Mouse (Mus musculus) liver, postnatal 0 days (tissue): ENCODE data around the gene Exoc3l. TPM values are rescaled to one million over a fixed set of nuclear protein-coding genes. Genes with fewer than 3 reads are reported as not detected.

Source experiments
- ATAC-seq: fragments of 200-750 bp; cut with Nextera tagmentation; 2 replicates; pipeline ENCODE4 v1.8.0; 2017; ENCODE audit warnings: mild to moderate bottlenecking, moderate library complexity
- DNase-seq: peaks from one replicate; pipeline ENCODE4 v3.0.0-alpha.2; 2016
- H3K27ac ChIP-seq: fragments of 300-500 bp; sonication (generic); 2 replicates; pipeline ENCODE4 v1.5.1; 2014; ENCODE audit warnings: antibody characterized with exemption, moderate library complexity, mild to moderate bottlenecking, low read depth
- H3K27me3 ChIP-seq: fragments of 300-500 bp; sonication (generic); 2 replicates; pipeline ENCODE4 v1.6.1; 2014; ENCODE audit warnings: low read length, control low read depth, mixed read lengths; ENCODE audit not compliant: insufficient read depth
- H3K36me3 ChIP-seq: fragments of 300-500 bp; sonication (generic); replicated peaks from 2 replicates; pipeline ENCODE4 v1.6.1; 2014; ENCODE audit warnings: mild to moderate bottlenecking, control low read depth, low read length, moderate library complexity, mixed read lengths; ENCODE audit not compliant: insufficient read depth
- H3K4me1 ChIP-seq: fragments of 300-500 bp; sonication (generic); 2 replicates; pipeline ENCODE4 v1.6.1; 2014; ENCODE audit warnings: antibody characterized with exemption, mild to moderate bottlenecking, control low read depth; ENCODE audit not compliant: insufficient read depth
- H3K4me2 ChIP-seq: fragments of 300-500 bp; sonication (generic); 2 replicates; pipeline ENCODE4 v1.6.1; 2014; ENCODE audit warnings: low read depth, mild to moderate bottlenecking, low read length, moderate library complexity, mixed read lengths
- H3K4me3 ChIP-seq: fragments of 300-500 bp; sonication (generic); 2 replicates; pipeline ENCODE4 v1.5.1; 2014; ENCODE audit warnings: low read depth, low read length
- H3K9ac ChIP-seq: fragments of 300-500 bp; sonication (generic); replicated peaks from 2 replicates; pipeline ENCODE4 v1.6.1; 2014; ENCODE audit warnings: mild to moderate bottlenecking, moderate library complexity
- H3K9me3 ChIP-seq: fragments of 300-500 bp; sonication (generic); 2 replicates; pipeline ENCODE4 v1.6.1; 2016; ENCODE audit warnings: mild to moderate bottlenecking, control low read depth, low read length, mixed read lengths
- CTCF ChIP-seq: sonication (generic); IDR thresholded peaks from 2 replicates; pipeline ENCODE4 v1.5.1; 2016; ENCODE audit warnings: antibody characterized with exemption, low read depth
- EP300 ChIP-seq: IDR thresholded peaks from 2 replicates; pipeline ENCODE4 v1.6.1; 2016; ENCODE audit warnings: antibody characterized with exemption, low read depth, mild to moderate bottlenecking
- WGBS: fragments of 180-500 bp; shearing (Covaris S2); extraction: QIAGEN DNeasy Blood & Tissue Kit; methylation state at CpG from one replicate; pipeline ENCODE4 v1.1.7; 2014; ENCODE audit not compliant: insufficient replicate concordance; 5-methylcytosine and 5-hydroxymethylcytosine counted together
- microRNA counts: library from miRNA; unstranded; fragments of <30 nt; microRNA quantifications from one replicate; lab custom pipeline; 2015
- microRNA-seq: library from miRNA; unstranded; fragments of <30 nt; microRNA quantifications from one replicate; pipeline ENCODE4, GENCODE M21; 2016
- polyA plus RNA-seq: library from polyadenylated mRNA; unstranded; fragments of >200 nt; fragmentation: Nextera tagmentation; extraction: Ambion mirVana; gene quantifications from 2 replicates; pipeline ENCODE4 v1.2.1, GENCODE M21; 2015

Gene Exoc3l
- polyA plus RNA-seq, 1 experiment from 2014 or later: 6.6 TPM

DNA sequence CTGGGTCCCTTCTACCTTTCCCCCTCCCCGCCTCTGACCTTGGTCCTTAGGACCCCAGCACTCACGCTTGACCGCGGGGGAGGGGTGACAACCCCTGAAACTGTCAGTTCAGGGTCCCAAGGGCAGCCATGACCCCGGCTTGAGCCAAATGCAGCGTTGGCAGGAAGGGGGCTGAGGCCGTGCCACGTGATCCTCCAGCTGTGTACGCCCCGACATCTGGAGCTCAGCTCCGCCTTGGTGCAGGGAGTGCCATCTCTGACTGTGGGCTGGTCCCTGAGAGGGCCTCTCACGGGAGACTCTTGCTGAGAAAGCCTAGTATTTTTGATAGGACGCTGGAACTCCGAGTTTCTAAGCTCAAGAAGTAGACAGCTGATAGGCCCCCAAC, 40.9 kb downstream of the Exoc3l start, which contains the start of gene B3gnt9:
Gene B3gnt9, minus strand, starts transcription at position 188 of the 385 bp plus-strand sequence.
- 2% methylated on average over 14 of the region's 14 CpGs for WGBS
- TF ChIP-seq EP300: no peak
- no peak for TF ChIP-seq CTCF
- peaks cover 14% of the 10 kb centered on the region for H3K27me3 ChIP-seq
- DNase-seq (peak; percentile 77), ATAC-seq (peak; percentile 80)
- H3K4me1 ChIP-seq: peaks cover 35% of the 10 kb centered on the region
- H3K27ac ChIP-seq: peak within 1 kb of the TSS; percentile 41
- peak within 1 kb of the TSS; percentile 58 for H3K4me3 ChIP-seq
- H3K9me3 ChIP-seq: no peaks in the 10 kb centered on the region
- peak within 1 kb of the TSS; percentile 59 for H3K9ac ChIP-seq
- H3K36me3 ChIP-seq: peaks cover 30% of the 10 kb centered on the region
- peak within 1 kb of the TSS; percentile 93 for H3K4me2 ChIP-seq

DNA sequence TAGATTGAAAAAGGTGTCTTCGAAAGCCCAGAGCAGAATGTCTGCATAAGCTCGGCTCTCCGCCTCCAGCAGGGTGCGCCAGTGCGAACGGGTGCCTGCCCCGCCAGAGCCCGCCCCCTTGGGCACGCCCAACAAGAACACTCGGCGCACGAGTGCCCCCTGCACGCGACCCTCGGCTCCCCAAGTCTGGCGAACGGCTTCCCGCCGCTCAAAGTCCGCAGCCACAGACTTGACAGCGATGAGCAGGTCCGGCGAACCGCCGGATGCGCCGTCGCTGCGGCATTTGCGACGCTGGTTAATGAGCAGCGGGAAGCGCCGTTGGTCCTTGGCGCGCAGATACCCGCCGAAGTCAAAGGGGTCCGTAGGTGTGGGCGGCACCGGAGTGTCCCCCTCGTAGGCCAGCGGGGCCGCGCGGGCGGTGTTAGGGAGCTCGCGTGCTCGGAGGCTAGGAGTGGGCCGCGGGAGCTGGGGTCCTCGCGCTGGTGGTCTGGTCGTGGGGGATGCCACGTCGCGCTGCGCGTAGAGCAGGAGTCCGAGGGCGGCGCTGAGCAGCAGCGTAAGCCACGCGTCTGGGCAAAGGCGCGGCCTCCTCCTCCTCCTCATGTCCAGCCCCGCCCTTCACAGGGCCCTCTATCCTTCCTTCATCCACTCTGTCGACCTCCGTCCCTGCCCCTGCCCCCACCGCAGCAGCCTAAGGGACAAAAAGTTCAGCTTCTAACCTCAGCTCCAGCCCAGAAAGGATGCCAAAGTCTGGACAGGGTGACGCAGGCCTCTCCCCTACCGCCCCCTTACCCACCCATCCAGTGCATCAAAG, 41.5 kb downstream of the Exoc3l start:
- WGBS: under 1% methylated on average over 62 of the region's 74 CpGs
- H3K36me3 ChIP-seq: peaks cover 36% of the 10 kb centered on the region
- peak; percentile 92 for DNase-seq

DNA sequence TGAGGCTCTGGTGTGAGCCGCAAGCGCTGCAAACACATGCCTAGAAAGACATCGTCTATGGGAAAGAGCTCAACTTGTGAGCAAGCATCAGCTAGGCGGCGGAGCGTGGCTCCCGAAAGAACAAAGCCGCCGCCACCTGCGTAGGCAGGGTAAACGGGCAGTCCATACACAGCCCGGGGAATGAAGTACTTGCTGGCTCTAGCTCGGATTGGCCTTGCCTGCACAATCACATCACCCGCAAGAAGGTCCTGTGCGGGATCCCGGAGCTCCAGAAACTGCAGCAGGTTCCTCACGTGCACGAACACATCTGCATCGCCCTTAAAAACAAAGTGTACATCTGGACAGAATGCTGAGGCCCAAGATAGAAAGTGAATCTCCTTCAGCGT, 42.1 kb downstream of the Exoc3l start:
- Histone ChIP-seq H3K4me3 (peak overlapping the region; percentile 58), H3K9ac (0 out of 2 replicates have a peak overlapping the region, but pooled peaks have one; percentile 59), H3K27me3 (peaks cover 3% of the 10 kb centered on the region; the same call in 1 of the 2 replicates), H3K36me3 (peaks cover 42% of the 10 kb centered on the region), H3K9me3 (no peaks in the 10 kb centered on the region), H3K4me2 (peak overlapping the region; percentile 93), H3K4me1 (peaks cover 23% of the 10 kb centered on the region), H3K27ac (no peak overlapping the region)
- TF ChIP-seq EP300 (no peak), CTCF (no peak)
- ATAC-seq (no peak), DNase-seq (no peak)
- 52% methylated on average over 20 of the region's 20 CpGs for WGBS

More for the DNA sequence above, 41.5 kb downstream of the Exoc3l start:
- Histone ChIP-seq H3K4me2 (peak overlapping the region; percentile 93), H3K4me3 (peak overlapping the region; percentile 58), H3K9ac (peak overlapping the region; percentile 59), H3K4me1 (peaks cover 29% of the 10 kb centered on the region), H3K27me3 (peaks cover 9% of the 10 kb centered on the region), H3K27ac (peak overlapping the region; percentile 16), H3K9me3 (no peaks in the 10 kb centered on the region)
- TF ChIP-seq EP300 (no peak), CTCF (peak; percentile 91)
- ATAC-seq: peak; percentile 87

DNA sequence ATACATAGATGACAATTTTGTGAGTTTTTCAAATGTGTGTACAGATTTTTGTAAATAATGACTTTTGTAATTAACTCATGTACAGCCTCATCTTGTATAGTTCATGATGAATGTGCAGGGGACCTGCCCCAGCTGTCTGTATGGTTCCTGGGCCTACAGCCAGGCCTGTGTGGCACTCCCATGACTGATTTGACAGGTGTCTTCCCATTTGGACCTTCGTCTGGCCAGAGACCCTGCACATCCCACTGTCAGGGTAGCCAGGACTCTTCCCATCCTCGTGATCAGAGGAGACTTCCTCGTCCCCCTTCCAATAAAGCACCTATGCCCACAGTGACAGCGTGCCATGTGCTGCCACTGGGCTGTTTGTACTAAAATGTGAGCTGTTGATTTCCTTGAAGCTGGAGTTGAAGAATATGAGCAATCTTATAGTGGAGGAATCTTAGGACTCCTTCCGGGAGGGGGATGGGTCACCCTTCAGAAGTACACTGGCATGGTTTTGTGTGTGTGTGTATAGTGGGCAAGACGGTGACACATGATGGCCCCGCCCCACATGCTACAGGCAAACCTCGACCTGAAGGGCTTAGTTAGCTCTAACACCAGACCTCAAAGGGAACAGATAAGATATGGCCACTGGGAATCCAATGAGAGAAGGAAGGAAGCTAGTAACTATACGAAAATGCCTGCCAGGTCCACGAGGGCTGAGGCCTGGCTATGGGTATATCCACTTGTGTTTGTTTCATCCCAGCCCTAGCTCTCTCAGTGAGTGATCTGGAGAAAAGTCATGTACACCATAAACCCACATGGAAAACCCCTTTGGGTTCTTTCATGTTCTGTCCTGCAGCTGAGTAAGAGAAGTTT, 43.0 kb downstream of the Exoc3l start:
- TF ChIP-seq CTCF (no peak), EP300 (no peak)
- no peak overlapping the region for H3K4me3 ChIP-seq
- no peak overlapping the region for H3K27ac ChIP-seq
- no peak overlapping the region for H3K4me2 ChIP-seq
- peaks cover 50% of the 10 kb centered on the region for H3K36me3 ChIP-seq
- DNase-seq (no peak), ATAC-seq (no peak)
- H3K9me3 ChIP-seq: no peaks in the 10 kb centered on the region
- H3K9ac ChIP-seq: no peak overlapping the region
- H3K4me1 ChIP-seq: peaks cover 21% of the 10 kb centered on the region
- 69% methylated on average over 10 of the region's 10 CpGs for WGBS
- H3K27me3 ChIP-seq: no peaks in the 10 kb centered on the region

DNA sequence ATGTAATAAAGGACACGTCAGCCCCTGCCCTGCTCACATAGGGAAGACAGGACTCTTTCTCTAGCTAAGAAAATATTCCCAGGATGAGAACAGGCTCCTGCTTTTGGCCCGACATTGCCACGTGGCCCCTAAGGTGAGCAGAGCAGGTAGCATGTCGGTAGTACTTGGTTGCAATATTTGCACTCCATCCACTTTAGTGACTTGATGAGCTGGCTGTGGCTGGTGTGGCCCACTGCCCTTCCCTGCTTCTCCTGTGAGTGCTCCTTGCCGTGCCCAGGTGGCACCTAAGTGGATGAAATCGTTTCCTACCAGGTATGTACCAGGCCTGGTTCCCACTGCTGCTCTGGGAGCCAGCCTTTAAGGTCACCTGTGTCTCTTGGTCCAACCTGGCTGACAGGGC, 43.9 kb downstream of the Exoc3l start:
- Histone ChIP-seq H3K9me3 (no peaks in the 10 kb centered on the region), H3K4me1 (peaks cover 21% of the 10 kb centered on the region), H3K4me3 (no peak overlapping the region), H3K27me3 (no peaks in the 10 kb centered on the region), H3K9ac (no peak overlapping the region), H3K4me2 (no peak overlapping the region), H3K27ac (no peak overlapping the region), H3K36me3 (peaks cover 59% of the 10 kb centered on the region)
- DNase-seq (no peak), ATAC-seq (no peak)
- 93% methylated on average over 6 of the region's 6 CpGs for WGBS
- TF ChIP-seq EP300: no peak
- TF ChIP-seq CTCF: no peak

DNA sequence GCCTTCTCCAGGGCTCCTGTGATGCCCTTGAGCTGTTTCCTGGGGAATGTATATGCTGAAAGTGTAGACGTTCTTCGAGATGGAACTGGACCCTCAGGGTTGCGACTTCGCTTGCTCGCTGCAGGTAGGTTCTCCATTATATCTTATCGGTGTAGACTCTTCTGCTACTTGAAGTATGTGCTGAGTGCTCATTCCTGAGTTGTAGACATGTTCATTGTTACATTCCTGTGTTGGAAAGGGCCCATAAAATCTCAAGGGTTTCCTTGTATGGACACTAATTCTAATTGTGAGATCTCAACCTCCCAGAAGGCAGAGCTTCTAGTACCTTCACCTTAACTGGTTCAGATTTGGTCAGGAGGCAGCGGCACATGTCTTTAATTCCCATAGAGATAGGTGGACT, 54.9 kb downstream of the Exoc3l start:
- H3K9me3 ChIP-seq: no peaks in the 10 kb centered on the region
- no peaks in the 10 kb centered on the region for H3K4me1 ChIP-seq
- H3K36me3 ChIP-seq: peaks cover 60% of the 10 kb centered on the region
- 94% methylated on average over 7 of the region's 7 CpGs for WGBS
- no peaks in the 10 kb centered on the region for H3K27me3 ChIP-seq
- no peak overlapping the region for H3K27ac ChIP-seq
- no peak overlapping the region for H3K4me2 ChIP-seq
- ATAC-seq (no peak), DNase-seq (no peak)
- TF ChIP-seq CTCF (no peak), EP300 (no peak)
- no peak overlapping the region for H3K9ac ChIP-seq
- H3K4me3 ChIP-seq: no peak overlapping the region

MicroRNAs encoded within 50 kb of the gene (microRNA counts, 519-probe panel; counts per million panel counts)
- 3,208 counts per million, percentile 34 among the panel's probes with 10 or more counts for microRNA mmu-miR-328 (lab: Ali Mortazavi, UCI)

Small RNA genes lying within 50 kb of the gene (microRNA-seq; reads per million reads assigned to microRNA genes)
- gene Gm27320 (not detected), gene Mir328 (622 reads per million, percentile 66 among the genes with 10 or more reads in this experiment)

Other genes with a start within 250 kb of the Exoc3l start
- gene Ces3a, start 247.5 kb downstream of the Exoc3l start, polyA plus RNA-seq: 97.8 and 102 TPM in 2 replicates
- 0.11 and 0.21 TPM in 2 replicates for gene Ces3b, start 212.3 kb downstream of the Exoc3l start, polyA plus RNA-seq
- 0.07 TPM in 1 of 2 replicates, not detected in the other for gene Ces4a, start 164.3 kb downstream of the Exoc3l start, polyA plus RNA-seq
- 10.6 and 10.7 TPM in 2 replicates for gene Cbfb, start 125.4 kb downstream of the Exoc3l start, polyA plus RNA-seq
- 24.2 and 30.9 TPM in 2 replicates for gene D230025D16Rik, start 71.0 kb downstream of the Exoc3l start, polyA plus RNA-seq
- 1.6 and 2.0 TPM in 2 replicates for gene B3gnt9, start 40.9 kb downstream of the Exoc3l start, polyA plus RNA-seq
- 14.3 and 15.1 TPM in 2 replicates for gene Tradd, start 31.5 kb downstream of the Exoc3l start, polyA plus RNA-seq
- 0.95 and 1.2 TPM in 2 replicates for gene Fbxl8, start 31.5 kb downstream of the Exoc3l start, polyA plus RNA-seq
- not detected in 2 replicates for gene Hsf4, start 26.3 kb downstream of the Exoc3l start, polyA plus RNA-seq
- 0.05 and 0.24 TPM in 2 replicates for gene Nol3, start 20.0 kb downstream of the Exoc3l start, polyA plus RNA-seq
- 0.38 and 0.65 TPM in 2 replicates for gene 4931428F04Rik, start 6.2 kb downstream of the Exoc3l start, polyA plus RNA-seq
- 62.9 and 65.7 TPM in 2 replicates for gene E2f4, start 1.6 kb upstream of the Exoc3l start, polyA plus RNA-seq
- 7.8 TPM in 2 replicates for gene Elmo3, start 9.5 kb upstream of the Exoc3l start, polyA plus RNA-seq
- gene Lrrc29, start 30.2 kb upstream of the Exoc3l start, polyA plus RNA-seq: 7.7 and 7.8 TPM in 2 replicates
- 75.2 and 75.4 TPM in 2 replicates for gene Tmem208, start 30.3 kb upstream of the Exoc3l start, polyA plus RNA-seq
- 0.70 and 0.82 TPM in 2 replicates for gene Fhod1, start 51.9 kb upstream of the Exoc3l start, polyA plus RNA-seq
- 0.09 and 0.16 TPM in 2 replicates for gene Slc9a5, start 52.7 kb upstream of the Exoc3l start, polyA plus RNA-seq
- gene Plekhg4, start 77.2 kb upstream of the Exoc3l start, polyA plus RNA-seq: not detected in 2 replicates
- not detected in 2 replicates for gene Kctd19, start 117.4 kb upstream of the Exoc3l start, polyA plus RNA-seq
- gene Lrrc36, start 117.5 kb upstream of the Exoc3l start, polyA plus RNA-seq: 0.09 and 0.11 TPM in 2 replicates
- 1.4 and 3.8 TPM in 2 replicates for gene Tppp3, start 175.4 kb upstream of the Exoc3l start, polyA plus RNA-seq
- gene Zdhhc1, start 200.8 kb upstream of the Exoc3l start, polyA plus RNA-seq: 2.1 and 2.3 TPM in 2 replicates
- 0.13 TPM in 1 of 2 replicates, not detected in the other for gene Hsd11b2, start 222.7 kb upstream of the Exoc3l start, polyA plus RNA-seq